Mouse (Mus musculus) ES-E14 (cell line): Measurements from ENCODE around the gene Txn2. TPM values are rescaled to one million over a fixed set of nuclear protein-coding genes. Genes with fewer than 3 reads are reported as not detected.

ENCODE experiments used
- DNase-seq: peaks from one replicate; pipeline ENCODE4 v3.0.0-alpha.2; 2013; ENCODE audit warnings: low read depth, low spot score
- H3K27ac ChIP-seq: 2 replicates; pipeline ENCODE4 v1.5.1; 2012; ENCODE audit warnings: low read depth, mild to moderate bottlenecking, low read length, moderate library complexity, mixed read lengths; ENCODE audit not compliant: poor library complexity, insufficient read depth, severe bottlenecking
- H3K36me3 ChIP-seq: 2 replicates; pipeline ENCODE4 v1.6.1; 2012; ENCODE audit warnings: mild to moderate bottlenecking, low read length, moderate library complexity, mixed read lengths; ENCODE audit not compliant: control insufficient read depth, poor library complexity, insufficient read depth, severe bottlenecking
- H3K4me1 ChIP-seq, 2 experiments: fragments of 150-350 bp in 1 of 2; sonication (generic) in 1 of 2; 2 replicates each; pipeline ENCODE4 v1.6.1; 2012; ENCODE audit warnings: low read length in 2 of 2, mild to moderate bottlenecking in 1 of 2, mixed read lengths in 1 of 2; ENCODE audit not compliant: control insufficient read depth in 2 of 2, insufficient read depth in 2 of 2, poor library complexity in 1 of 2
- H3K4me3 ChIP-seq, 2 experiments: fragments of 150-350 bp in 1 of 2; sonication (generic) in 1 of 2; 2 replicates each; pipeline ENCODE4 v1.5.1; 2012; ENCODE audit warnings: low read length in 2 of 2, low read depth in 1 of 2, mild to moderate bottlenecking in 1 of 2, mixed read lengths in 1 of 2; ENCODE audit not compliant: insufficient read depth in 1 of 2, poor library complexity in 1 of 2, severe bottlenecking in 1 of 2
- H3K9ac ChIP-seq: 2 replicates; pipeline ENCODE4 v1.6.1; 2012; ENCODE audit warnings: low read depth, mild to moderate bottlenecking, low read length, mixed read lengths; ENCODE audit not compliant: poor library complexity, insufficient read depth, severe bottlenecking
- H3K9me3 ChIP-seq: fragments of 150-350 bp; sonication (generic); 2 replicates; pipeline ENCODE4 v1.6.1; 2012; ENCODE audit warnings: low read depth, mild to moderate bottlenecking, low read length; ENCODE audit not compliant: control insufficient read depth, insufficient read depth
- CHD2 ChIP-seq: IDR thresholded peaks from 2 replicates; pipeline ENCODE4 v1.6.1; 2014; ENCODE audit warnings: mild to moderate bottlenecking, low read depth, low read length, inconsistent platforms
- HCFC1 ChIP-seq: IDR thresholded peaks from 2 replicates; pipeline ENCODE4 v1.6.1; 2012; ENCODE audit warnings: low read length, inconsistent platforms, borderline replicate concordance; ENCODE audit not compliant: insufficient read depth
- MAFK ChIP-seq: IDR thresholded peaks from 2 replicates; pipeline ENCODE4 v1.6.1; 2014; ENCODE audit warnings: mild to moderate bottlenecking, low read depth, low read length, inconsistent platforms; ENCODE audit not compliant: insufficient read depth
- ZC3H11A ChIP-seq: IDR thresholded peaks from 2 replicates; pipeline ENCODE4 v1.6.1; 2012; ENCODE audit warnings: low read depth, mild to moderate bottlenecking, inconsistent platforms, low read length, borderline replicate concordance
- ZNF384 ChIP-seq: IDR thresholded peaks from 2 replicates; pipeline ENCODE4 v1.6.1; 2012; ENCODE audit warnings: low read depth, low read length, inconsistent platforms
- in situ Hi-C, 2 experiments: fragments of 600-800 bp; cut with MboI; formaldehyde crosslinking; loops; one replicate each; pipeline ENCODE4 v1.15.1; 2025; ENCODE audit warnings: low sequenced_read_pairs in 2 of 2, inconsistent platforms in 1 of 2; ENCODE audit not compliant: unreplicated experiment in 2 of 2
- total RNA-seq: library from RNA; depleted of rRNA; stranded (reverse); fragments of 300-350 nt; gene quantifications from 2 replicates; pipeline ENCODE4 v1.2.3, GENCODE M21; 2012

The Txn2 gene
- total RNA-seq, 1 experiment, result 91.1 TPM

DNA sequence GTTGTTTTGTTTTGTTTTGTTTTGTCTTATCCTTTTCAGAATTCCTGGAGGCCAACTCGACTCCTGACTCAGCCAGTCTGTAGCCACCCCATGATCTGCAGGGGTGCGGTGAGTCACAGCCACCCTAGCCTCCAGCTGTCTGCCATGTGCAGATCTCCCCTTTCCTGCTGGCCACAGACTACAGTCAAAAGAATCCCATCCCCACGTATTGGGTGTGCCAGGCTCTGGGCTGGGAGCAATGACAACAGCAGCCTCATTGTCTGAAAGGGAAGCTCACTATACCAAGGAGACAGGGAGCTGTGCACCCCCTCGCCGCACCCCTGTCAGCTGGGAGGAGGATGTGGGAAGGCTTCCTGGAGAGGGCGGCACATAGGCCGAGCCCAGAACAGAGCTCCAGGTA, 40.5 kb downstream of the Txn2 start:
- Histone ChIP-seq H3K36me3 (no peaks in the 10 kb centered on the region), H3K4me3 (no peak overlapping the region), H3K4me1 (peaks cover 19 to 52% of the 10 kb centered on the region in 2 experiments), H3K9ac (0 out of 2 replicates have a peak overlapping the region, but pooled peaks have one; percentile 2), H3K9me3 (no peaks in the 10 kb centered on the region), H3K27ac (peak overlapping the region; percentile 54)
- in situ Hi-C loops, result no loop called here
- 0 out of 2 replicates have a peak, but pooled peaks have one; percentile 34 for TF ChIP-seq MAFK
- no peak for TF ChIP-seq ZC3H11A
- TF ChIP-seq HCFC1, result no peak
- DNase-seq, result peak; percentile 56

DNA sequence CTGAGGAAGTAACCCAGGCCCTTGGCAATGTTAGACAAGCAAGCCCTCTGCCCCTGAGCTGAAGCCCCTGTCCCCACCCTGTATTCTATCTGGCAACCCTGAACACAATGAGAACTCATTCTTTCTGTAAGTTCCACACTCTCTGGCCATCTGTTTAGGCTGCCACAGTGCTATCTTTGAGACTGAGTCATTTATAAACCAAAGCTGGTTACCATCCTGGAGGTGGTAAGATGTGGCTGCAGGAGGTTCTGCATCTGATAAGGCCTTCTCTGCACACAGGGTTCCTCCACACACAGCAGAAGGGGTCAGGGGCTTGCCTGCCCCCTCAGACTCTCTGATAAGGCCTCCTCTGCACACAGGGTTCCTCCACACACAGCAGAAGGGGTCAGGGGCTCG, 41.7 kb downstream of the Txn2 start:
- no peak overlapping the region for H3K9ac ChIP-seq
- H3K27ac ChIP-seq, result peak overlapping the region; percentile 79; the same call in 1 of the 2 replicates
- no peaks in the 10 kb centered on the region for H3K36me3 ChIP-seq
- peaks cover 26 to 51% of the 10 kb centered on the region in 2 experiments for H3K4me1 ChIP-seq
- H3K4me3 ChIP-seq, result no peak overlapping the region
- DNase-seq, result no peak
- no peaks in the 10 kb centered on the region for H3K9me3 ChIP-seq
- in situ Hi-C loops, result no loop called here
- TF ChIP-seq MAFK, result no peak
- TF ChIP-seq CHD2, result no peak
- no peak for TF ChIP-seq ZNF384
- TF ChIP-seq HCFC1, result no peak

DNA sequence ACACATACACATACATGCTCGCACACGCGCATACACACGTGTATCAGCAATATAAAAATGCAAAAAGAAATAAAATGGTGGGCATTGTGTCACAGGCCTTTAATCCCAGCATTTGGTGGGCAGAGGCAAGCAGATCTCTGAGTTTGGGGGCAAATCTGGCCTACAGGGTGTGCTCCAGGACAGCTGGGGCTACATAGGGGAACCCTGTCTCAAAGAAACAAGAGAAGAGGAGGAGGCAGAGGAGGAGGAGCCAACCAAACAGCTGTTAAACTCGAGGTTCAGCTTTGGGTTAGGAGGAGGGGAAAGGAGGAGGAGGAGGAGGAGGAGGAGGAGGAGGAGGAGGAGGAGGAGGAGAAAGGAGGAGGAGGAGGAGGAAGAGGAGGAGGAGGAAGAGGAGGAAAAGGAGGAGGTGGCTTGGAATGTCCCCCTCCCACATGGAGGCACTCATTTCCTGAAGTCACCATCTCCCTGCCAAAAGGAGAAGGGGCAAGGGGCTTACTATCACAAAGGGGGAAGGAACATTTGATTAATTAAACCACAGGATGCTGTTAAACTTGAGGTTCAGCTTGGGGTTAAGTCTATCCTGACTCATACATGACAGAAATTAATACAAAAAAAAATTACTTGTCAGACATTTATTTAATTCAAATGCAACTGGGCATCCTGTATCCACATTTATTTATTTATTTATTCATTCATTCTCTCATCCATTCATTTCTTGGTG, 42.3 kb downstream of the Txn2 start:
- in situ Hi-C loops, result no loop called here
- H3K27ac ChIP-seq, result peak overlapping the region; percentile 79; the same call in 1 of the 2 replicates
- no peak for TF ChIP-seq HCFC1
- TF ChIP-seq MAFK, result no peak
- TF ChIP-seq CHD2, result no peak
- TF ChIP-seq ZNF384, result no peak
- TF ChIP-seq ZC3H11A, result no peak
- DNase-seq, result no peak
- H3K36me3 ChIP-seq, result no peaks in the 10 kb centered on the region
- no peak overlapping the region for H3K9ac ChIP-seq
- no peak overlapping the region for H3K4me3 ChIP-seq
- no peaks in the 10 kb centered on the region for H3K9me3 ChIP-seq
- H3K4me1 ChIP-seq, result peaks cover 30 to 53% of the 10 kb centered on the region in 2 experiments

DNA sequence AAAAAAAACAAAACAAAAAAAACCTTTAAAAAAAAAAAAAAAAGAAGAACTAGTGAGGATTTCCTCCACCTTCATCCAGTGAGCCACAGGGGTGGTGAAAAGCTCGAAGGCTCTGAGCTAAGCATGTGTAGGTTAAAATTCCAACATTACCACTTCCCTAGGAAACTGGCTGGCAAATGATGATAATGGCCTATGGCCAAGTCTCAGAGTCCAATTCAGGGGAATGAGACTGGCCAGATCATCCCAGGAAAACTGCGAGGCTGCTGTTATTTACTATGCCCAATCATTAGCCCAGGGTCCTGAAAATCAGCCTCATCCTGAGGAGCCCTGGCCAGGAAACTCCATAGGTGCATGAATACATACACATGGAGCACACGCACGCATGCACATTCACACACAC, 42.9 kb downstream of the Txn2 start:
- in situ Hi-C loops, result no loop called here
- H3K36me3 ChIP-seq, result no peaks in the 10 kb centered on the region

More for the DNA sequence above, 42.9 kb downstream of the Txn2 start:
- Histone ChIP-seq H3K9me3 (no peaks in the 10 kb centered on the region), H3K4me3 (no peak overlapping the region), H3K9ac (no peak overlapping the region), H3K4me1 (peaks cover 31 to 53% of the 10 kb centered on the region in 2 experiments), H3K27ac (no peak overlapping the region)
- TF ChIP-seq MAFK (no peak), CHD2 (no peak), ZC3H11A (no peak), ZNF384 (no peak), HCFC1 (no peak)
- no peak for DNase-seq
